Mouse (Mus musculus) thymus, adult 2 months (tissue): ENCODE measurements around the gene Mrpl22. TPM values are rescaled to one million over a fixed set of nuclear protein-coding genes. Genes with fewer than 3 reads are reported as not detected.

ENCODE experiments used
- DNase-seq: peaks from one replicate; pipeline ENCODE4 v3.0.0; 2021
- H3K27ac ChIP-seq: fragments of 200-500 bp; 2 replicates; pipeline ENCODE4 v1.5.1; 2012; ENCODE audit warnings: low read length, control low read depth; ENCODE audit not compliant: control insufficient read depth, insufficient read depth
- H3K27me3 ChIP-seq: fragments of 200-500 bp; 2 replicates; pipeline ENCODE4 v1.6.1; 2012; ENCODE audit warnings: mild to moderate bottlenecking, low read length, moderate library complexity, mixed read lengths; ENCODE audit not compliant: control insufficient read depth, insufficient read depth
- H3K36me3 ChIP-seq: fragments of 200-500 bp; 2 replicates; pipeline ENCODE4 v1.6.1; 2012; ENCODE audit warnings: mild to moderate bottlenecking, low read length, moderate library complexity; ENCODE audit not compliant: control insufficient read depth, insufficient read depth
- H3K4me1 ChIP-seq: fragments of 200-500 bp; replicated peaks from 2 replicates; pipeline ENCODE4 v1.6.1; 2012; ENCODE audit warnings: low read length; ENCODE audit not compliant: control insufficient read depth, insufficient read depth
- H3K4me3 ChIP-seq: fragments of 200-500 bp; 2 replicates; pipeline ENCODE4 v1.5.1; 2012; ENCODE audit warnings: mild to moderate bottlenecking, low read length, control low read depth, moderate library complexity; ENCODE audit not compliant: control insufficient read depth, insufficient read depth
- CTCF ChIP-seq: fragments of 200-500 bp; IDR thresholded peaks from 2 replicates; pipeline ENCODE4 v1.5.1; 2012; ENCODE audit warnings: mild to moderate bottlenecking, control low read depth, low read length, moderate library complexity, borderline replicate concordance; ENCODE audit not compliant: control insufficient read depth, poor library complexity, insufficient read depth; ENCODE audit errors: extremely low read depth
- POLR2A ChIP-seq: fragments of 200-500 bp; IDR thresholded peaks from 2 replicates; pipeline ENCODE4 v1.6.1; 2012; ENCODE audit warnings: mild to moderate bottlenecking, low read length, control low read depth, moderate library complexity; ENCODE audit not compliant: control insufficient read depth, poor library complexity, insufficient read depth; ENCODE audit errors: extremely low read depth
- WGBS: fragments of 180-500 bp; shearing (Covaris S2); methylation state at CpG from one replicate; pipeline ENCODE4 v1.1.7; 2018; 5-methylcytosine and 5-hydroxymethylcytosine counted together
- polyA plus RNA-seq: library from polyadenylated mRNA; depleted of rRNA; stranded (reverse); fragments of >200 nt; gene quantifications from 2 replicates; pipeline ENCODE4 v1.2.3, GENCODE M21; 2012; rRNA removed

Gene Mrpl22
- polyA plus RNA-seq: 41.3 and 42.0 TPM in 2 replicates

- H3K36me3 ChIP-seq: peaks cover 19% of the 10 kb centered on the region
- H3K4me3 ChIP-seq: peak within 1 kb of the TSS; percentile 68
- TF ChIP-seq CTCF (0 out of 2 replicates have a peak, but pooled peaks have one; percentile 35), POLR2A (peak; percentile 62; the same call in 1 of the 2 replicates)
- no peak within 1 kb of the TSS for H3K27ac ChIP-seq
- H3K27me3 ChIP-seq: no peaks in the 10 kb centered on the region
- under 1% methylated on average over 34 of the region's 34 CpGs for WGBS
- peaks cover 6% of the 10 kb centered on the region for H3K4me1 ChIP-seq
- peak; percentile 95 for DNase-seq
Observed at GRCm38 (mm10) chr11:58171459-58172091, at the start of gene Mrpl22. Mrpl22 (plus strand) TSS chr11:58171661.

DNA sequence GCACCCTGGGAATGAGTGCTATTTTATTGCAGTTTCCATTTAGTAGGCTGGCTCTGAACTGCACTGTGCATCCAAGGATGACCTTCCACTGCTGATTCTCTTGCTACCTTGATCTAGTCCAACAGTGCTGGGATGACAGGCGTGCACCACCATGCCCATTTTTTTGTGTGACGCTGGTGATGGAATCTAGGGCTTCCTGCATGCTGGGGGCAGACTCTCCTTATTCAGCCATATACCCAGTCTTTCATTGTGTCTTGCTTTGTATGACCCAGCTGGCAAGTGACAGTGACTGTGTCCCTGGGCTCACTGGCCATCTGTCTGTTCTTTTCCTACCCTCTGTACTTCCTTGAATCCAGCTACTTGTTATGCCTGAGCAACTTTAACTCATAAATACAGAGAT lies 47.8 kb upstream of the Mrpl22 start:
- TF ChIP-seq CTCF (no peak), POLR2A (no peak)
- DNase-seq: no peak
- Histone ChIP-seq H3K4me1 (no peaks in the 10 kb centered on the region), H3K27me3 (no peaks in the 10 kb centered on the region), H3K4me3 (no peak overlapping the region), H3K27ac (no peak overlapping the region), H3K36me3 (peaks cover 71% of the 10 kb centered on the region)
- WGBS: 95% methylated on average over 2 of the region's 2 CpGs

DNA sequence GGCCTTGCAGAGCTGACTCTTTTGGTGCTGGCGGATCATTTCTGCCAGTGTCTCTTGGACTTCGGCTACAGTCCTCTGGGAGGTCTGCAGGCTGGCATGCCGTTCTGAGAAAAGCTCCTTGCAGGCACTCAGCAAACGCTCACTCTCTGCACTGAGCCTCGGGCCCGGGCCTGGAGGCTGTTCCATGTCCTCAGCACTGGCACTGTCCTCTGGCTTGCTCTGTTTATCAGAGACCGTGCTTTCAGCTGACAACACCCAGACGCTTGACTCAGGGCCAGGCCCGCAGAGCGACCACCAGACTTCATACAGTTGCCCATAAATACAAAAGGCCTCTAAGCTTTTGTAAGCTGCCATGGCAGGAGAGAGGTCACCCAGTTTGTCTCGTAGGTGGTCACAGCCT lies 46.4 kb upstream of the Mrpl22 start:
- TF ChIP-seq CTCF (no peak), POLR2A (no peak)
- H3K27ac ChIP-seq: no peak overlapping the region
- peaks cover 76% of the 10 kb centered on the region for H3K36me3 ChIP-seq
- no peaks in the 10 kb centered on the region for H3K27me3 ChIP-seq
- WGBS: 97% methylated on average over 11 of the region's 11 CpGs
- DNase-seq: no peak
- H3K4me1 ChIP-seq: no peaks in the 10 kb centered on the region
- H3K4me3 ChIP-seq: no peak overlapping the region

GRCm38 (mm10) chr11:58126397-58127160 lies 44.9 kb upstream of the Mrpl22 start:
- Histone ChIP-seq H3K4me3 (no peak overlapping the region), H3K4me1 (peaks cover under 1% of the 10 kb centered on the region; the same call in 1 of the 2 replicates), H3K27me3 (no peaks in the 10 kb centered on the region), H3K27ac (no peak overlapping the region), H3K36me3 (peaks cover 62% of the 10 kb centered on the region)
- DNase-seq: no peak
- TF ChIP-seq CTCF (no peak), POLR2A (no peak)
- WGBS: 87% methylated on average over 7 of the region's 7 CpGs

- TF ChIP-seq POLR2A: no peak
- TF ChIP-seq CTCF: no peak
- DNase-seq: no peak
- Histone ChIP-seq H3K36me3 (peaks cover 54% of the 10 kb centered on the region), H3K27me3 (no peaks in the 10 kb centered on the region), H3K4me3 (no peak overlapping the region), H3K4me1 (peaks cover 7% of the 10 kb centered on the region), H3K27ac (no peak overlapping the region)
- WGBS: 97% methylated on average over 2 of the region's 2 CpGs
Observed at GRCm38 (mm10) chr11:58127544-58127943, 43.9 kb upstream of the Mrpl22 start.

DNA sequence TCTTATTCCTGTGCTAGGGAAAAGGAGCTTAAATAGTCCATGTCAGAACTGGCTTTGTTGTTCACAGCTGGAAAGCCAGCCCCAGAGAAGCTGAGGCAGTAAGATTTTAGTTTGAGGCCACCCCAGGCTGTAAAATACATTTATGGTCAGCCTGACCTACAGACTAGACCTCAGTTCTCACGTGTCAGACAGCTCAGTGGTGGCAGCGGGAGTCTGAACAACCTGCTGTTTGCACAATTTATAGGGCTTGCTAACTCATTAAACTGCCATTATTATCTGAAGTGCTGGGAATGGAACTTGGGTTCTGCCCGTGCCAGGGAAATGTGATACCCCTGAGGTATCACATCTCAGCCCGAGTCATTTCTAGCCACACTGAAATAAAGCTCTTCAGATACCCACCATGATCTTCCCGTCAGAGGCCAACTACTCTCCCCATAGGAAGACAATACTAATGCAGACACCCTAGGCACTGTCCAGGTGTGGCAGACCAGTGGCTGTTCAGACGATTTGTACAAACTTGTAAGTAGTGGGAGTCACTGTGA lies 42.1 kb upstream of the Mrpl22 start:
- no peak for DNase-seq
- 92% methylated on average over 6 of the region's 6 CpGs for WGBS
- peaks cover 13% of the 10 kb centered on the region for H3K4me1 ChIP-seq
- H3K27ac ChIP-seq: no peak overlapping the region
- H3K4me3 ChIP-seq: no peak overlapping the region
- no peaks in the 10 kb centered on the region for H3K27me3 ChIP-seq
- peaks cover 52% of the 10 kb centered on the region for H3K36me3 ChIP-seq
- TF ChIP-seq POLR2A (no peak), CTCF (no peak)
